Mouse (Mus musculus) CD4-positive naive resting alpha-beta T cell, adult 76 days (primary cell): ENCODE results near the gene Gm17402. TPM values are rescaled to one million over a fixed set of nuclear protein-coding genes. Genes with fewer than 3 reads are reported as not detected.

Experiments used
- total RNA-seq: library from RNA; stranded (reverse); gene quantifications from one replicate; pipeline ENCODE4 v1.2.4, GENCODE M21; 2023

The Gm17402 gene
- total RNA-seq = not detected

DNA sequence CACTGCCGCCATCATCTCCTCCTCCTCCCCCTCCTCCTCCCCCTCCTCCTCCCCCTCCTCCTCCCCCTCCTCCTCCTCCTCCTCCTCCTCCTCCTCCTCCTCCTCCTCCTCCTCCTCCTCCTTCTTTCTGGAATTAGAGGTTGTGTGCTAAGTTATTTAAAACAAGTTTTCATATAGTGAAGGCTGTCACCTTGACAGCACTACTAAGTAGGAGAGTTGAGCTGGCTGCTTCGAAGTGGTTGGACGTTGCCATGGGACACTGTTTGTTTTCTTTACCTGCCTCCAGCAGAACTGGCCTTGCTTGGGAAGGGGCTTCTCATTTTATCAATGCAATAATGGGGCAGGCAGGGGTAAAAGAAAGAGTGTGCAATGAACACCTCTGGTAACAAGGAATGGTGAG is at the start of gene Gm17402:
TSS of gene Gm17402 (minus strand) at position 101 of the 400 bp plus-strand sequence.

DNA sequence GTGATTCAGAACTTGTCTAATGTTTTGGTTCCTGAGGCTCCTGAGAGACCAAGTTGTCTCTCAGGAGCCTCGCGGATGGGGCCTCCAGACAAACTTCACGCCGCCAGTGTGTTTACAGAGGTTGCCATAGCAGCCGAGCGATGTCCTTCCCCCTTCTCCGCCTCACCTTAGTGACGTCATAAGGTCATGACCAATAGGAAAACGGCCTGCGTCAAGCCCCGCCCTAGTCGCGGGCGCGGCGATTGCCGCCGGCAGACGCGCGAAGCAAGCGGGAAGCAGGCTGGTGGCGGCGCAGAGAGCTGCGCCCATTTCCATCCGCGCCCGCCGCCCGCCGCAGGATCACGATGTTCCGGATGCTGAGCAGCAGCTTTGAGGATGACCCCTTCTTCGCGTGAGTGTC is 1.1 kb downstream of the Gm17402 start, which contains the start of gene Mlf1:
TSS of gene Mlf1 (plus strand) at position 226 of the 400 bp plus-strand sequence.

Other genes starting within 250 kb of the Gm17402 start
- gene Mlf1, start 1.1 kb downstream of the Gm17402 start, total RNA-seq = 1.1 TPM
- 28.2 TPM for gene Gfm1, start 54.9 kb upstream of the Gm17402 start, total RNA-seq
- gene Lxn, start 88.8 kb upstream of the Gm17402 start, total RNA-seq = 0.88 TPM
- gene Rarres1, start 140.4 kb upstream of the Gm17402 start, total RNA-seq = not detected
- gene Mfsd1, start 207.6 kb upstream of the Gm17402 start, total RNA-seq = 28.1 TPM